Mouse (Mus musculus) kidney, adult 11 months (tissue): Measurements from ENCODE around the gene Cnbp.

Experiments
- DNase-seq: peaks from one replicate; pipeline ENCODE4 v3.0.0; 2022

The Cnbp gene

GRCm38 (mm10) chr6:87804036-87804435 lies 46.9 kb downstream of the Cnbp start:
- no peak for DNase-seq

GRCm38 (mm10) chr6:87802462-87802861 lies 48.4 kb downstream of the Cnbp start:
- DNase-seq = no peak

GRCm38 (mm10) chr6:87799576-87799975 lies 51.3 kb downstream of the Cnbp start:
- no peak for DNase-seq

GRCm38 (mm10) chr6:87797321-87797720 lies 53.6 kb downstream of the Cnbp start:
- DNase-seq = no peak

GRCm38 (mm10) chr6:87796251-87796880 lies 54.5 kb downstream of the Cnbp start:
- DNase-seq = no peak

GRCm38 (mm10) chr6:87795385-87796150 lies 55.3 kb downstream of the Cnbp start:
- no peak for DNase-seq

GRCm38 (mm10) chr6:87793821-87794510 lies 56.9 kb downstream of the Cnbp start:
- DNase-seq = no peak
